Mouse (Mus musculus) myocyte (in vitro differentiated cells): ENCODE data around the gene Rsc1a1.

ENCODE experiments used
- CEBPB ChIP-seq: IDR thresholded peaks from 2 replicates; pipeline ENCODE4 v1.6.1; 2011; ENCODE audit warnings: mild to moderate bottlenecking, moderate library complexity; ENCODE audit not compliant: poor library complexity, insufficient read depth, severe bottlenecking
- MAX ChIP-seq: IDR thresholded peaks from one replicate; pipeline ENCODE4 v1.6.1; 2011; ENCODE audit warnings: low read depth, mild to moderate bottlenecking, control low read depth
- MYOD1 ChIP-seq, 3 experiments: IDR thresholded peaks; one replicate each; pipeline ENCODE4 v1.6.1; 2011; ENCODE audit warnings: control low read depth in 2 of 3, low read depth in 2 of 3, mild to moderate bottlenecking in 2 of 3, moderate library complexity in 1 of 3; ENCODE audit not compliant: insufficient read length in 2 of 3, control insufficient read depth in 1 of 3
- POLR2A ChIP-seq: IDR thresholded peaks from one replicate; pipeline ENCODE4 v1.6.1; 2011; ENCODE audit warnings: low read depth, mild to moderate bottlenecking, control low read depth, moderate library complexity; ENCODE audit not compliant: insufficient read length
- POLR2AphosphoS2 ChIP-seq: IDR thresholded peaks from one replicate; pipeline ENCODE4 v1.6.1; 2011; ENCODE audit warnings: low read depth, control low read depth; ENCODE audit not compliant: insufficient read length
- TCF12 ChIP-seq: IDR thresholded peaks from one replicate; pipeline ENCODE4 v1.6.1; 2011; ENCODE audit warnings: mild to moderate bottlenecking, control low read depth; ENCODE audit not compliant: poor library complexity, insufficient read depth, severe bottlenecking

DNA sequence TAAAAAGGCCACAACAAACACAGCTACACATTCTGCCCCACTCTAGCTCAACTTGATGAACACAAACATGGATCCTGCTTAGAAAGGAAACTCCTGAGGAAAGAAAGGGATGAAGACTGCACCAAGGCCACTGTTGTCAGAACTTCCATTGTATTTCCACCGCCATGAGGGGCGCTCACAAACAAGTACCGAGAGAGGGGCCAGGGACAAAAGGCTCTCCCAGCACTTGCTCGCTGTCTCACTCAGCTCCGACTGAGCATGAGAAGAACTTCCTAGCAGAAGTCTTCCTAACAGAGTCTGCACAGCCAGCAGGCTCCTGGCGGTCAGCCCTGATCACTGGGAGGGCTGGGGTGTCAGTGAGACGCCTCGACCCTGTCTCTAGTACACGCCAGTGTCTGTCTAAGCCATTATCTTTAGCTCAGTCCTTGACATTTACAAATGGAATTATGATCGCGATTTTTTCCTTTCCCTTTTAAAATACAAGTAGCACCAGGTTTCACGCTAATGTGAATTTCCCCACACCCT, 2.6 kb downstream of the Rsc1a1 start:
- TF ChIP-seq MAX (no peak), POLR2A (no peak), CEBPB (no peak), TCF12 (no peak), POLR2AphosphoS2 (no peak), MYOD1 (IDR thresholded peaks at IDR 0.05; ENCODE audit: control insufficient read depth in 1 of 3, insufficient read length in 2 of 3, low read depth in 2 of 3) (no peak)
